In genomic region chr7:143830399-143830798, GRCm38 (mm10) we compare ENCODE assay signal across 9 mouse cellular contexts. TPM values are rescaled to one million over a fixed set of nuclear protein-coding genes. Genes with fewer than 3 reads are reported as not detected.
DNase-seq lines count a peak whose midpoint lies in the region; ATAC-seq and TF ChIP-seq lines count a peak whose summit lies in the region.
"Had no signal": no experiment of that assay in that cellular context is flagged by ENCODE, and none has a peak within 500 bp of the region (broad histone marks: within the 10 kb centered on the region; RNA-seq: fewer than 3 reads in every experiment).

No protein-coding gene starts in this region.

- TF ChIP-seq CTCF in C2C12 (IDR thresholded peaks at IDR 0.05; ENCODE audit: control insufficient read depth, insufficient read depth, insufficient read length) = no peak

- peaks cover 8% of the 10 kb centered on the region for H3K79me3 ChIP-seq in C2C12 (ENCODE audit: low read depth)

- peak overlapping the region; percentile 41 for H3K4me3 ChIP-seq in C2C12 (ENCODE audit: insufficient read depth, poor library complexity, severe bottlenecking)
- H3K4me3 ChIP-seq in forebrain, embryonic 13.5 days = peak overlapping the region; percentile 64
- peak overlapping the region; percentile 76 for H3K4me3 ChIP-seq in liver, embryonic 12.5 days

- WGBS in forebrain, embryonic 13.5 days = 10% methylated on average over 6 of the region's 6 CpGs
- WGBS in liver, embryonic 12.5 days (ENCODE audit: insufficient replicate concordance) = 16% methylated on average over 6 of the region's 6 CpGs

- H3K27ac ChIP-seq in forebrain, embryonic 13.5 days = peak overlapping the region; percentile 61; the same call in 1 of the 2 replicates
- H3K27ac ChIP-seq in liver, embryonic 12.5 days = peak overlapping the region; percentile 57; the same call in 1 of the 2 replicates

- peak; percentile 25 for ATAC-seq in forebrain, embryonic 13.5 days
- no peak for ATAC-seq in liver, embryonic 12.5 days

- H3K9me3 ChIP-seq in forebrain, embryonic 13.5 days (replicated peaks) = no peaks in the 10 kb centered on the region
- no peaks in the 10 kb centered on the region for H3K9me3 ChIP-seq in liver, embryonic 12.5 days (replicated peaks)

- peaks cover 56% of the 10 kb centered on the region for H3K4me1 ChIP-seq in forebrain, embryonic 13.5 days
- peaks cover 40% of the 10 kb centered on the region for H3K4me1 ChIP-seq in liver, embryonic 12.5 days

- H3K36me3 ChIP-seq in C2C12 (ENCODE audit: control insufficient read depth, insufficient read depth) = no peaks in the 10 kb centered on the region
- 0 out of 2 replicates have a peak, but pooled peaks cover 12% of the 10 kb centered on the region for H3K36me3 ChIP-seq in forebrain, embryonic 13.5 days (ENCODE audit: poor library complexity, severe bottlenecking)
- H3K36me3 ChIP-seq in liver, embryonic 12.5 days = peaks cover 7% of the 10 kb centered on the region; the same call in 1 of the 2 replicates

- peak overlapping the region; percentile 95 for H3K4me2 ChIP-seq in forebrain, embryonic 13.5 days
- H3K4me2 ChIP-seq in liver, embryonic 12.5 days = peak overlapping the region; percentile 86

- peak; percentile 25 for DNase-seq in cerebellum, adult 8-10 months
- no peak for DNase-seq in cerebellum, adult 18-20 months
- DNase-seq in B cell, adult 2 months = no peak
- no peak for DNase-seq in right cerebral cortex, postnatal 10 days (ENCODE audit: low spot score in 2 of 2)
- DNase-seq in embryo, embryonic 9.5 days (ENCODE audit: extremely low spot score) = no peak

- no peaks in the 10 kb centered on the region for H3K27me3 ChIP-seq in C2C12 (ENCODE audit: control insufficient read depth, insufficient read depth, insufficient read length)
- no peaks in the 10 kb centered on the region for H3K27me3 ChIP-seq in forebrain, embryonic 13.5 days
- 0 out of 2 replicates have a peak, but pooled peaks cover 3% of the 10 kb centered on the region for H3K27me3 ChIP-seq in liver, embryonic 12.5 days (replicated peaks)

- H3K9ac ChIP-seq in forebrain, embryonic 13.5 days = peak overlapping the region; percentile 83
- peak overlapping the region; percentile 67 for H3K9ac ChIP-seq in liver, embryonic 12.5 days

- peaks cover 27% of the 10 kb centered on the region for H3K79me2 ChIP-seq in C2C12 (ENCODE audit: control insufficient read depth, insufficient read depth)

- peak overlapping the region; percentile 61 for H3ac ChIP-seq in C2C12 (ENCODE audit: control insufficient read depth, insufficient read length, low read depth)

TF ChIP-seq in C2C12, 6 proteins besides CTCF, POLR2A, EP300 and RAD21:
- TF ChIP-seq MYOD1 (IDR thresholded peaks at IDR 0.05; ENCODE audit: control insufficient read depth, insufficient read length, low read depth) (no peak), MYOG (IDR thresholded peaks at IDR 0.05; ENCODE audit: control insufficient read depth, extremely low read depth, insufficient read length) (no peak), FOSL1 (IDR thresholded peaks at IDR 0.05; ENCODE audit: insufficient read depth, low read length, poor library complexity, severe bottlenecking) (no peak)

RNA-seq across cellular contexts. Expression of gene Dhcr7, which starts 7.5 kb away (rescaled TPM):
- 27.8 TPM for polyA plus RNA-seq in C2C12 (2012; fragmentation: generic; extraction: Trizol)
- 47.1 and 52.0 TPM in 2 replicates for polyA plus RNA-seq in forebrain, embryonic 13.5 days (2015; fragmentation: Nextera tagmentation; extraction: Ambion mirVana)
- 47.9 and 48.6 TPM in 2 replicates for polyA plus RNA-seq in liver, embryonic 12.5 days (2016; fragmentation: Nextera tagmentation; extraction: Ambion mirVana)

RNA-seq across cellular contexts. Expression of gene Nadsyn1, which starts 7.8 kb away (rescaled TPM):
- polyA plus RNA-seq in C2C12 (2012; fragmentation: generic; extraction: Trizol) = 5.6 TPM
- polyA plus RNA-seq in forebrain, embryonic 13.5 days (2015; fragmentation: Nextera tagmentation; extraction: Ambion mirVana) = 5.6 and 6.8 TPM in 2 replicates
- 8.3 and 8.6 TPM in 2 replicates for polyA plus RNA-seq in liver, embryonic 12.5 days (2016; fragmentation: Nextera tagmentation; extraction: Ambion mirVana)

RNA-seq across cellular contexts. Expression of gene Gm498, which starts 36.2 kb away (rescaled TPM):
- polyA plus RNA-seq in C2C12 (2012; fragmentation: generic; extraction: Trizol) = not detected
- polyA plus RNA-seq in forebrain, embryonic 13.5 days (2015; fragmentation: Nextera tagmentation; extraction: Ambion mirVana) = not detected in 2 replicates
- polyA plus RNA-seq in liver, embryonic 12.5 days (2016; fragmentation: Nextera tagmentation; extraction: Ambion mirVana) = not detected in 2 replicates
- polyA plus RNA-seq: frontal cortex, adult 2 months had no signal

RNA-seq across cellular contexts. Expression of gene Mrgpre, which starts 46.1 kb away (rescaled TPM):
- polyA plus RNA-seq in C2C12 (2012; fragmentation: generic; extraction: Trizol) = 2.9 TPM
- polyA plus RNA-seq in forebrain, embryonic 13.5 days (2015; fragmentation: Nextera tagmentation; extraction: Ambion mirVana) = 1.8 and 1.9 TPM in 2 replicates
- 0.20 and 0.33 TPM in 2 replicates for polyA plus RNA-seq in liver, embryonic 12.5 days (2016; fragmentation: Nextera tagmentation; extraction: Ambion mirVana)
